In genomic region chr7:110746809-110747208, GRCm38 (mm10) we compare ENCODE assay signal across 21 mouse cellular contexts. TPM values are rescaled to one million over a fixed set of nuclear protein-coding genes. Genes with fewer than 3 reads are reported as not detected.
DNase-seq lines count a peak whose midpoint lies in the region; ATAC-seq and TF ChIP-seq lines count a peak whose summit lies in the region.
"Had no signal": no experiment of that assay in that cellular context is flagged by ENCODE, and none has a peak within 500 bp of the region (broad histone marks: within the 10 kb centered on the region; RNA-seq: fewer than 3 reads in every experiment).

No protein-coding gene starts in this region.

- H3K4me3 ChIP-seq in midbrain, embryonic 14.5 days (replicated peaks; ENCODE audit: low read depth, low read length), result no peak overlapping the region
- no peak overlapping the region for H3K4me3 ChIP-seq in midbrain, embryonic 16.5 days (ENCODE audit: low read depth, low read length)
- peak overlapping the region; percentile 66 for H3K4me3 ChIP-seq in E14TG2a.4 (replicated peaks; ENCODE audit: low read length)
- H3K4me3 ChIP-seq in MEL (ENCODE audit: control insufficient read depth in 1 of 2, insufficient read depth in 1 of 2, low read depth in 2 of 2, low read length in 2 of 2), result no peak overlapping the region
- H3K4me3 ChIP-seq: embryonic facial prominence, embryonic 15.5 days; erythroblast, embryonic 14.5 days; forebrain, embryonic 10.5 days; forebrain, embryonic 15.5 days; heart, adult 2 months; hindbrain, embryonic 10.5 days; hindbrain, embryonic 15.5 days had no signal

- no peaks in the 10 kb centered on the region for H3K36me3 ChIP-seq in midbrain, embryonic 14.5 days (ENCODE audit: control insufficient read depth, insufficient read depth, low read length)
- no peaks in the 10 kb centered on the region for H3K36me3 ChIP-seq in midbrain, embryonic 16.5 days (ENCODE audit: control insufficient read depth, insufficient read depth, low read length)
- no peaks in the 10 kb centered on the region for H3K36me3 ChIP-seq in E14TG2a.4 (ENCODE audit: insufficient read depth, low read length)
- H3K36me3 ChIP-seq in MEL (ENCODE audit: control insufficient read depth in 1 of 2, insufficient read depth in 2 of 2, low read length in 2 of 2), result no peaks in the 10 kb centered on the region; a peak in 1 of 4 replicates
- H3K36me3 ChIP-seq: embryonic facial prominence, embryonic 15.5 days; forebrain, embryonic 10.5 days; forebrain, embryonic 15.5 days; G1E; hindbrain, embryonic 10.5 days; hindbrain, embryonic 15.5 days had no signal

- DNase-seq in midbrain, embryonic 14.5 days, result no peak
- peak; percentile 23 for DNase-seq in MEL (ENCODE audit: low read depth, low spot score)
- DNase-seq in thymus, adult 18-20 months, result no peak
- no peak for DNase-seq in ovary, postnatal 36 days (ENCODE audit: low spot score)
- DNase-seq: adrenal gland, adult 2 months; adrenal gland, postnatal 25 days; cerebellum, adult 2 months; cerebellum, postnatal 10 days; heart, adult 2 months had no signal

- no peak overlapping the region for H3K4me2 ChIP-seq in midbrain, embryonic 14.5 days (ENCODE audit: low read length)
- H3K4me2 ChIP-seq in midbrain, embryonic 16.5 days (ENCODE audit: low read length), result no peak overlapping the region
- H3K4me2 ChIP-seq: embryonic facial prominence, embryonic 15.5 days; forebrain, embryonic 15.5 days; heart, embryonic 11.5 days; hindbrain, embryonic 15.5 days had no signal

- TF ChIP-seq RAD21 in MEL (IDR thresholded peaks at IDR 0.05; ENCODE audit: low read depth, low read length), result no peak

- no peaks in the 10 kb centered on the region for H3K79me2 ChIP-seq in MEL (ENCODE audit: control insufficient read depth, insufficient read depth, low read length, poor library complexity)

- peaks cover 11% of the 10 kb centered on the region for H3K4me1 ChIP-seq in midbrain, embryonic 14.5 days (ENCODE audit: control insufficient read depth, insufficient read depth, low read length)
- H3K4me1 ChIP-seq in midbrain, embryonic 16.5 days (ENCODE audit: control insufficient read depth, insufficient read depth, low read length), result 0 out of 2 replicates have a peak, but pooled peaks cover 2% of the 10 kb centered on the region
- peaks cover 56% of the 10 kb centered on the region for H3K4me1 ChIP-seq in E14TG2a.4 (replicated peaks; ENCODE audit: low read depth, low read length)
- no peaks in the 10 kb centered on the region; a peak in 1 of 4 replicates for H3K4me1 ChIP-seq in MEL (ENCODE audit: control insufficient read depth in 1 of 2, insufficient read depth in 2 of 2, low read length in 2 of 2)
- H3K4me1 ChIP-seq: embryonic facial prominence, embryonic 15.5 days; forebrain, embryonic 15.5 days; hindbrain, embryonic 15.5 days had no signal

- 0 out of 2 replicates have a peak overlapping the region, but pooled peaks have one; percentile 49 for H3K27ac ChIP-seq in midbrain, embryonic 14.5 days (replicated peaks; ENCODE audit: low read depth, low read length)
- no peak overlapping the region for H3K27ac ChIP-seq in midbrain, embryonic 16.5 days (ENCODE audit: low read length)
- no peak overlapping the region for H3K27ac ChIP-seq in MEL (ENCODE audit: control insufficient read depth, low read depth, low read length)
- H3K27ac ChIP-seq: embryonic facial prominence, embryonic 15.5 days; forebrain, embryonic 10.5 days; forebrain, embryonic 15.5 days; heart, adult 2 months; hindbrain, embryonic 10.5 days; hindbrain, embryonic 15.5 days had no signal

- 63% methylated on average over 2 of the region's 2 CpGs for WGBS in midbrain, embryonic 14.5 days
- 63% methylated on average over 2 of the region's 2 CpGs for WGBS in midbrain, embryonic 16.5 days

- no peaks in the 10 kb centered on the region for H3K9me3 ChIP-seq in midbrain, embryonic 14.5 days (ENCODE audit: control insufficient read depth, low read length)
- no peaks in the 10 kb centered on the region for H3K9me3 ChIP-seq in midbrain, embryonic 16.5 days (replicated peaks; ENCODE audit: control insufficient read depth, low read length, poor library complexity, severe bottlenecking)
- no peaks in the 10 kb centered on the region for H3K9me3 ChIP-seq in E14TG2a.4 (ENCODE audit: low read length)
- no peaks in the 10 kb centered on the region for H3K9me3 ChIP-seq in MEL (replicated peaks; ENCODE audit: insufficient read depth, low read length)
- H3K9me3 ChIP-seq: embryonic facial prominence, embryonic 15.5 days; forebrain, embryonic 10.5 days; forebrain, embryonic 15.5 days; G1E; hindbrain, embryonic 10.5 days; hindbrain, embryonic 15.5 days had no signal

- ATAC-seq in midbrain, embryonic 14.5 days (ENCODE audit: low FRiP score, low TSS enrichment), result no peak
- ATAC-seq in midbrain, embryonic 16.5 days, result no peak
- ATAC-seq: inflammation-experienced regulatory T-cells, adult 6 months; intestine, postnatal 0 days had no signal

- no peaks in the 10 kb centered on the region for H3K27me3 ChIP-seq in midbrain, embryonic 14.5 days (ENCODE audit: control insufficient read depth, insufficient read depth, low read length)
- no peaks in the 10 kb centered on the region for H3K27me3 ChIP-seq in midbrain, embryonic 16.5 days (ENCODE audit: control insufficient read depth, insufficient read depth, low read depth, low read length)
- H3K27me3 ChIP-seq in E14TG2a.4 (ENCODE audit: insufficient read depth, low read length) (no peaks in the 10 kb centered on the region), MEL (ENCODE audit: control insufficient read depth in 1 of 2, insufficient read depth in 2 of 2, low read length in 2 of 2) (no peaks in the 10 kb centered on the region)
- H3K27me3 ChIP-seq: embryonic facial prominence, embryonic 15.5 days; forebrain, embryonic 15.5 days; hindbrain, embryonic 15.5 days had no signal

- no peak for TF ChIP-seq CTCF in E14TG2a.4 (conservative IDR thresholded peaks at IDR 0.05; ENCODE audit: low read length)
- TF ChIP-seq CTCF in MEL (IDR thresholded peaks at IDR 0.05 in 2 of 3, conservative IDR thresholded peaks at IDR 0.05 in 1 of 3; ENCODE audit: control insufficient read depth in 1 of 3, insufficient read depth in 1 of 3, low read depth in 2 of 3, low read length in 3 of 3, poor library complexity in 1 of 3, severe bottlenecking in 1 of 3), result no peak

- TF ChIP-seq EP300 in MEL (IDR thresholded peaks at IDR 0.05; ENCODE audit: low read depth in 1 of 2, low read length in 2 of 2), result no peak

- TF ChIP-seq POLR2A in MEL (IDR thresholded peaks at IDR 0.05; ENCODE audit: control insufficient read depth in 1 of 2, insufficient read depth in 1 of 2, low read depth in 1 of 2, low read length in 2 of 2, poor library complexity in 1 of 2), result no peak

- no peak overlapping the region for H3K9ac ChIP-seq in midbrain, embryonic 14.5 days (replicated peaks; ENCODE audit: low read length)
- no peak overlapping the region for H3K9ac ChIP-seq in midbrain, embryonic 16.5 days (ENCODE audit: low read depth, low read length)
- no peak overlapping the region for H3K9ac ChIP-seq in MEL (ENCODE audit: control insufficient read depth, low read depth, low read length, poor library complexity, severe bottlenecking)
- H3K9ac ChIP-seq: embryonic facial prominence, embryonic 15.5 days; forebrain, embryonic 15.5 days; hindbrain, embryonic 15.5 days had no signal

TF ChIP-seq in MEL, 35 proteins besides CTCF, POLR2A, EP300 and RAD21:
- TF ChIP-seq POLR2AphosphoS5 (IDR thresholded peaks at IDR 0.05; ENCODE audit: borderline replicate concordance, low read depth, low read length) (no peak), MAFK (IDR thresholded peaks at IDR 0.05; ENCODE audit: borderline replicate concordance, low read depth, low read length) (0 out of 2 replicates have a peak, but pooled peaks have one; percentile 20)

RNA-seq across cellular contexts. Expression of gene Ampd3, which starts 21.2 kb away (rescaled TPM):
- 7.8 and 8.2 TPM in 2 replicates for polyA plus RNA-seq in midbrain, embryonic 14.5 days (2014; fragmentation: Nextera tagmentation; extraction: Ambion mirVana)
- polyA plus RNA-seq in midbrain, embryonic 16.5 days (2015; fragmentation: Nextera tagmentation; extraction: Ambion mirVana), result 10.3 and 13.9 TPM in 2 replicates
- total RNA-seq in MEL (2012; rRNA removed), result 11.7 and 14.8 TPM in 2 replicates
- polyA plus RNA-seq in MEL (2012; ENCODE audit: insufficient read depth in 1 of 2, insufficient read length in 2 of 2, low read depth in 1 of 2, low replicate concordance in 2 of 2, missing spikeins in 1 of 2), result 10 to 100 TPM in 1 of 2 experiments, not detected in 1; 22.3 TPM
